Mouse (Mus musculus): ENCODE measurements around the gene Gipr.

Gene Gipr

DNA sequence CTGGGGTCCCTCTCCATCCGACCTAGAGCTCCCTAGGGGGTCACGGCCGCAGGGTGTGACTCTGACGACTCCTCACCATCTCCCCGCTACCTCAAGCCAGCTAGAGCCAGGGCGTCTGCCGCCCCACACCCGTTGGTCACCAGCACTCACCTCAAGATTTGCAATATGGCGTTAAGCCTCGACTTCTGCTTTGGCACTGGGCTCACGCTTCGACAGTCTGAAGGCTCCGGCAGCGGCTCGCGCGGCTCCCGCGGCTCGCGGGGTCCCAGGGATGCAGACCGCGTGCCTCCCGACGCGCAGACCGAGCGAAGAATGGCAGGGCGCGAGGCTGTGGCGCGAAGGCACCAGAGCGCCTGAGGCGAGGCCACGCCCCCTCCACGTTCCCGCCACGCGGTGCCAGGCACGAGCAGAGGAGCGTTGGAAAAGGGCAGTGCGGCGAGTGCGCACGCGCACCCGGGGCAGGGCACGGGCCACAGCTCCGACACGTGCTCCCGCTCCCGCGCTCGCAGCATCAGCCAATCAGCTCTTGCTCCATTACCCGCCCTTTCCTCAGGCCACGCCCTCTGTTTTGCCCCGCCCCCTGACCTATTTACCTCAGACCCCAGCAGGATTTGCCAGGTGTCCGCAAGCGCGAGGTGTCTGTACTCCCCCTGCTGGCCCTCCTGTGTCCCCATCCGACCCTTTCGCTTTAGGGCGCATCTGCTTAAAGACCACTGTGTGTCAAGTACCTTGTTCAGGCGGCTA, 47.7 kb downstream of the Gipr start, which contains the start of gene Gm4969:
TSS of gene Gm4969 (minus strand) at position 341 of the 744 bp plus-strand sequence.
- Histone ChIP-seq H3K36me3 (ENCODE audit: insufficient read depth, low read length) (no peaks in the 10 kb centered on the region), H3K27me3 (ENCODE audit: insufficient read depth, low read length) (peaks cover 31% of the 10 kb centered on the region), H3K4me3 (replicated peaks; ENCODE audit: low read length) (peak within 1 kb of the TSS; percentile 49), H3K4me1 (replicated peaks; ENCODE audit: low read depth, low read length) (peaks cover 22% of the 10 kb centered on the region), H3K9me3 (ENCODE audit: low read length) (peaks cover 8% of the 10 kb centered on the region)
- TF ChIP-seq CTCF (conservative IDR thresholded peaks at IDR 0.05; ENCODE audit: low read length) (peak; percentile 33), NANOG (IDR thresholded peaks at IDR 0.05; ENCODE audit: borderline replicate concordance, low read length) (no peak), POU5F1 (IDR thresholded peaks at IDR 0.05; ENCODE audit: borderline replicate concordance, low read length) (no peak)

DNA sequence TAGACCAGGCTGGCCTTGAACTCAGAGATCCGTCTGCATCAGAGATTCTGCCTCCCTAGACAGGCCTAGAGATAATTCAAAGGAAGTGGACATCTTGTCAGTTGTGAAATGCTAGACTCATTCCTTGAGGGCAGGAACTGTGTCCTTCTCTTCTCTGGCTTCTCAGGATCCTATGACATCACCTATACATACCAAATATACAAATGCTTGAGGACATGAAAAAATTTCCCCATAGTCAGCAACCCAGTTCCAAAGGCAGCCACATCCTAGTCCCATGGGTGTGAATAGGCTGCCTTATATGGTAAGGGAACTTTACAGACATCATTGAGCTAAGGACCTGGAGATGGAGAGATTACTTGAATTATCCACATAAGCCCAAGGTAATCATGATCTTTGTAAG, 56.4 kb downstream of the Gipr start:
- TF ChIP-seq POU5F1 (IDR thresholded peaks at IDR 0.05; ENCODE audit: borderline replicate concordance, low read length) (no peak), CTCF (conservative IDR thresholded peaks at IDR 0.05; ENCODE audit: low read length) (no peak), NANOG (IDR thresholded peaks at IDR 0.05; ENCODE audit: borderline replicate concordance, low read length) (no peak)
- Histone ChIP-seq H3K27me3 (ENCODE audit: insufficient read depth, low read length) (peaks cover 66% of the 10 kb centered on the region), H3K36me3 (ENCODE audit: insufficient read depth, low read length) (no peaks in the 10 kb centered on the region), H3K4me1 (replicated peaks; ENCODE audit: low read depth, low read length) (no peaks in the 10 kb centered on the region), H3K9me3 (ENCODE audit: low read length) (no peaks in the 10 kb centered on the region), H3K4me3 (replicated peaks; ENCODE audit: low read length) (no peak overlapping the region)

DNA sequence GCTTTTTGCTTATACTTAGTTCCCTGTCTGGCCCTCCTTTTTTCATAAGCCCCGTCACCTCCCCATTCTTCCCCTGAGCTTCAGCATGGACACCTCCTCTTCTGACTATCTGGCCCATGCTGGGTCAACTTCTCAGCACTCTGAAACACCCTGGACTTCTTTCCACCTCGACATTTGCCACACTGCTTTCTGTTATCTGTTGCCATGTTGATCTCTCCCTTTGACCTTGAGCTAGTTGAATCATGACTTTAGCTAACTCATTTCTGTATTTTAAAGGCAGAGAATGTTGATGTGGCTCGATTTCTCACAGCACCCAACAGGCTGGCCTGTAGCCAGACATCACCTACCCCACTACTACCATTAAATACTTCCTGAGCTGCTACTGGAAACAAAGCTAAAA, 58.5 kb downstream of the Gipr start:
- Histone ChIP-seq H3K4me1 (replicated peaks; ENCODE audit: low read depth, low read length) (no peaks in the 10 kb centered on the region), H3K36me3 (ENCODE audit: insufficient read depth, low read length) (no peaks in the 10 kb centered on the region), H3K4me3 (replicated peaks; ENCODE audit: low read length) (no peak overlapping the region), H3K9me3 (ENCODE audit: low read length) (no peaks in the 10 kb centered on the region), H3K27me3 (ENCODE audit: insufficient read depth, low read length) (peaks cover 73% of the 10 kb centered on the region)
- TF ChIP-seq NANOG (IDR thresholded peaks at IDR 0.05; ENCODE audit: borderline replicate concordance, low read length) = no peak
- TF ChIP-seq POU5F1 (IDR thresholded peaks at IDR 0.05; ENCODE audit: borderline replicate concordance, low read length) = no peak
- TF ChIP-seq CTCF (conservative IDR thresholded peaks at IDR 0.05; ENCODE audit: low read length) = no peak
